Mouse (Mus musculus): ENCODE measurements around the gene Naxe.
A peak's percentile ranks its signal among the peaks of the same experiment; 100 is the strongest.

Gene Naxe

DNA sequence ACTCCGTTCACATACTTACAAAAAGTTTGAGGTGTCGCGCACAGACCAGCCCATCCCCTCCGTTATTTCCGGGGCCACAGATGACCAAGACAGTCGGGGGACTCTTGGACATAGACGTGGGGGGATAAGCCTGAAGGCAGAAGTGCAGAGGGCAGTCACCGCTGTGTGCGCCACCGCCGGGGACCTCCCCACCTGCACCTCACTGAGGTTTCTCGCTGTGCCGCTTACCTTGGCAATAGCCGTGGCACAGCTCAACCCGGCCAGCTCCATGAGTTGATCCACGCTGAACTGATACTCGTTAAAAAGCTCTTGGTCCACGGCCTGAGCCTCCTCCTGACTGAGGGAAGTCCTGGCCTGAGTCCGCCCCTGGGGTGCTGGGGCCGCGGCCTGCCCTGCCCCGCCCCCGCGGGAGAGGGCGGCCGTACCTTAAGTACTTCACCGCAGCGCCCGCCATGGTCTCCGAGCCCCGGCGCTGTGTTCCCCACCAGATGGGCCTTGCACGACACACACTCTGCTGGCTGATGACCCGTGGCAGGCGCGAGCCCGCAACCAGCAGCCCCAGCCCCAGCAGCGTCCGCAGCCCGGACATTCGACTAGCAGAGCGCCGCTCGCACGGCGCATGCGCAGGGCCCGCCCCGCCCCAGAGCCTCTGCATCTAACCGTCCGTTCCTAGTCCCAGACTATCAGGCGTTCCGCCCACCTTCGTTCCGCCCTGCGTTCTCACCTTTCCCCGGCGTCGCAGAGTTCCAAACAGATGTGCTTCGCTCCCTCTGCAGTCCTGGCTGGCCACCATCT lies at the start of gene Naxe:
Naxe (minus strand) TSS at position 594 of the 795 bp plus-strand sequence.
- peak; percentile 84 for DNase-seq (ENCODE audit: extremely low read depth, low read depth)

- DNase-seq (ENCODE audit: extremely low read depth, low read depth) = no peak
Measured at GRCm38 (mm10) chr3:88106126-88106525, 47.8 kb upstream of the Naxe start.

DNA sequence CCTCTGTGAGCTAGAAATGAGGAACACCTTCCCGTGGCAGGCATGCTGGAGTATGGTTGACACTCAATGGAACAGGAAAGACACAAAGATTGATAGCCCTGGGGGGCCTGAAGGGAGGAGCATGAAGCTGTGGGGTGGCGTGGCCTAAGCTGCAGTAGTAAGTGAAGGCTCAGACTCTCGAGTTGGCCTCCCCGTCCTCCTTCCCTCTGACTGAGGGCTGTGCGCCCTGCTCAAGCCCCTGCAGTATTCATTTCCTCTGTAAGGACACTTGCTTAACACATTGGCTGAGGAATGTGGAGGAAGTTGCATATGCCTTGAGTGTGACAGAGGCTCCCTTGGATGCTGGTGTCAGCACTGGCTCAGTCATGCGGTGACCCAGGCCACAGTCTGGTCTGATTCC lies 44.3 kb upstream of the Naxe start:
- DNase-seq (ENCODE audit: extremely low read depth, low read depth) = no peak

DNA sequence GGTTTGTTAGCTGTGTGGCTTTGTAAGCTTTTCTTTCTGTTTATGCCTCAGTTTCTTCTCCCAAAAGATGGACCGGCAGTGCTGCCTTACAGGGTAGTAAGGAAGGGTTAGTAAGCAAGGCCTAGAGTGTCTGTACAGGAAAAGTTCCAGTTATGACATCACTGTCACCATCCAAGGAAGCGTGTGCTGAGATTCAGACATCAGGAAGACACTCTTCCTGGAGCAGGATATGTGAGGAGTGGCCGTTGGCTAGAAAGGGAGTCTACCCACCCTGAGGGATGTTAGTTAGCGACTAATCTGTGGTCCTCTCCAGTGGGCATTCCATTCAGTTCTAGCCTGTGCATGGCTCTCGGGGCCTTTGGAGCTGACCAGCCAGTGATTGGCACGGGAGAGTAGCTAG lies 43.9 kb upstream of the Naxe start:
- DNase-seq (ENCODE audit: extremely low read depth, low read depth) = no peak

DNA sequence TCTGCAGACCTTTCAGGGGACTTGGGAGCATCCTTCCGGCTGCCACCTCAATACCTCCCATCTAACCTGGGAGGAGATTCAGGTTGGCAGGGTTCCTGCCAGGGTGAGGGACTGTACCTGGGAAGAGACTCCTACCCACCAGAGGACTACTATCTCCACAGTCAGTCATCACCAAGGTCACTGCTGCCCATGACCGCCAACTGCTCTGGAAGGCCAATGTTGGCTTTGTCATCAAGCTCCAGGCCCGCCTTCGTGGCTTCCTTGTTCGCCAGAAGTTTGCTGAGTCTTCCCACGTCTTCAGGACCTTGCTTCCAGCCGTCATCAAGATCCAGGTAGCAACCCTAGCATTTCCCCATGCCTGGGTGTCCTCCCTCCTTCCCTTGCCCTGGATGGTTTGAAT lies 43.4 kb upstream of the Naxe start:
- no peak for DNase-seq (ENCODE audit: extremely low read depth, low read depth)

GRCm38 (mm10) chr3:88100251-88100650 lies 42.0 kb upstream of the Naxe start:
- no peak for DNase-seq (ENCODE audit: extremely low read depth, low read depth)

GRCm38 (mm10) chr3:88097666-88098065 lies 39.4 kb upstream of the Naxe start:
- DNase-seq (ENCODE audit: extremely low read depth, low read depth) = no peak

- DNase-seq (ENCODE audit: extremely low read depth, low read depth) = no peak
Measured at GRCm38 (mm10) chr3:88094126-88094525, 35.8 kb upstream of the Naxe start.

- no peak for DNase-seq (ENCODE audit: extremely low read depth, low read depth)
Measured at GRCm38 (mm10) chr3:88090616-88091015, 32.3 kb upstream of the Naxe start.

- no peak for DNase-seq (ENCODE audit: extremely low read depth, low read depth)
Measured at GRCm38 (mm10) chr3:88090106-88090505, 31.8 kb upstream of the Naxe start.

DNA sequence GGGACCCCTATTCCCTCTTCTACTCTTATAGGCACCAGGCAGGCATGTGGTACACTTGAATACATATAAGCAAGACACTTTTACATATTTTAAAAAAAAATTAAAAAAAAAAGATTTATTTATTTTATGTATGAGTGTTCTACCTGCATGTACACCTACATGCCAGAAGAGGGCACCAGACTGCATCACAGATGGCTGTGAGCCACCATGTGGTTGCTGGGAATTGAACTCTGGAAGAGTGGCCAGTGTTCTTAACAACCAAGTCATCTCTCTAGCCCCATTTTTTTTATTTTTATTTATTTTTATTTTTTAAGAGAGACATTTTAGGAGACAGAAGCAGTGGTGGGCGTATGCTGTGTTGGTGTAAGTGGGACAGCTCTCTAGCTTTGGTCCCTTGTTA lies 29.4 kb upstream of the Naxe start:
- DNase-seq (ENCODE audit: extremely low read depth, low read depth) = peak; percentile 34

DNA sequence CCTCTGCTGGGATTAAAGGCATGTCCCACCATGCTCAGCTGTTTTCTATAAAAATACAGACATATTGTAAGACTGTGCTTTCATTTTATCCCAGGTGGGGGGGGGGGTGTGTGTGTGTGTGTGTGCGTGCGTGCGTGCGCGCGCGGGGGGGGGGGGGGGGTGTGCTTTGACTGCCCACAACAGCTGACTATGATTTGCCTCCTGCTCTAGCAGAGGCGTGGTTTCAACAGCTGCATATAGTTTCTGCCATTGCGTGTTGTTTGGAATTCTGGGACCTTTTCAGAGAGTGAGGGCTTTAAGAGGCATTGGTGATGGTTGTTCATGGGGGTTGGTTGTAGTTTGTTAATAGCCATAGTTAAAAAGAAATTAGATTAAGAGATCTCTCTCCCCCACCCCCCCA lies 27.2 kb upstream of the Naxe start:
- DNase-seq (ENCODE audit: extremely low read depth, low read depth) = no peak

- no peak for DNase-seq (ENCODE audit: extremely low read depth, low read depth)
Measured at GRCm38 (mm10) chr3:88084001-88084400, 25.7 kb upstream of the Naxe start.

GRCm38 (mm10) chr3:88082663-88083062 lies 24.4 kb upstream of the Naxe start:
- DNase-seq (ENCODE audit: extremely low read depth, low read depth) = peak; percentile 55

GRCm38 (mm10) chr3:88082224-88082618 lies 23.9 kb upstream of the Naxe start:
- DNase-seq (ENCODE audit: extremely low read depth, low read depth) = no peak

GRCm38 (mm10) chr3:88081345-88082223 lies 23.3 kb upstream of the Naxe start, which contains the start of gene Iqgap3:
Iqgap3 (plus strand) TSS chr3:88081971.
- DNase-seq (ENCODE audit: extremely low read depth, low read depth) = peak; percentile 84

GRCm38 (mm10) chr3:88078204-88078603 lies 19.9 kb upstream of the Naxe start, which contains the start of gene Ttc24:
Ttc24 (minus strand) TSS chr3:88078304.
- no peak for DNase-seq (ENCODE audit: extremely low read depth, low read depth)

DNA sequence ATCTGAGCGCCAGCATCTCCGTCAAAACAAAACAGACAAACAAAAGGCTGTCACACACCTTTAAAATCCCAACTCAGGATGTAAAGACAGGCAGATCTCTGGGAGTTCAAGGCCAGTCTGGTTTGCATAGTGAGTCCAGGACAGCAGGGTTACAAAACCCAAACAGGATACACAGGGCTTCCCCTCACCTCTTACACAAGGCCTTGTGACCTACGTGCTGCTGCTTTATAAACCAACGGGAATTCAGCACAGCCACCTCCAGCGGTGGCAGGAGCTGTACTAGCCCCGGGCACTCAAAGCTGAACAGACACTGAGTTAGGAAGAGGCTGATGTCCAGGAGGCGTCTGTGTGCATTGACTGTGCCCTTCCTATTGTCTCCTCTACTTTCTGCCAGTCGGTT lies 19.1 kb upstream of the Naxe start:
- DNase-seq (ENCODE audit: extremely low read depth, low read depth) = no peak

DNA sequence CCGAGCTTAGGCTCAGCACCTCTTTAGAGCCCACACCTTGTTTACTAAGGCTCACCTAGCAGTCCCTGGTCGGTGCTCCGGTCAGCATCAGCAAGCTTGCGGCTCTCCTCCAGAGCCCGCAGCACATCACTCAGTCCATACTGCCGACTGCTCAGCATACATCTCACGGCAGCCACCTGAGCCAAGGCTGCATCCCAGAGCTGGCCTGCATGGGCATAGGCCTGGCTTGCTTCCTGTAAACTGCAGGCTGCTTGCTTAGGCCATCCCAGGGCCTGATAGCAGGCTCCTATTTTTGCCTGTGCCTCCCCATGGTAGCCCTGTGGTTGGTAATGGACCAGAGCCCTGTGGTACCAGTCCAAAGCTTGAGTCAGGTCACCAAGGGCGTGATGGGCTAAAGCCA lies 16.5 kb upstream of the Naxe start:
- DNase-seq (ENCODE audit: extremely low read depth, low read depth) = no peak

- DNase-seq (ENCODE audit: extremely low read depth, low read depth) = no peak
Measured at GRCm38 (mm10) chr3:88074351-88074750, 16.1 kb upstream of the Naxe start.

DNA sequence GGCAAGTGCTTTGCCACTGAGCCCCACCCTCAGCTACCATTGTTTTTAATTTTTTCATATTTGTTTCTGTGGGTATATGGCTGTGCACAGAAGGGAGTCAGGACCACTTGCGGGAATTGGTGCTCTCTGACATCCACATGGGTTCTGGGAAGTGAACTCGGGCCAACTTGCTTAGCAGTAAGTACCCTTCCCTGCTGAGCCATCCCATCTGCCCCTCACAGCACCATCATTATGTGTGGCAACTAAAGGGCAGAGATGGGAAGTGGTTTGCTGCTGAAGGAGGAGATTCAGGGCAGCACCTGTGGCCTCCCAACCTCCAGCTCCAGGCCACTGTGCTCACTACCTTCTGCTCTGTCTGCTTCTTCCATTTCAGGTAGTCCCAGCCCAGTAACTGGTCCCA lies 15.3 kb upstream of the Naxe start:
- no peak for DNase-seq (ENCODE audit: extremely low read depth, low read depth)

DNA sequence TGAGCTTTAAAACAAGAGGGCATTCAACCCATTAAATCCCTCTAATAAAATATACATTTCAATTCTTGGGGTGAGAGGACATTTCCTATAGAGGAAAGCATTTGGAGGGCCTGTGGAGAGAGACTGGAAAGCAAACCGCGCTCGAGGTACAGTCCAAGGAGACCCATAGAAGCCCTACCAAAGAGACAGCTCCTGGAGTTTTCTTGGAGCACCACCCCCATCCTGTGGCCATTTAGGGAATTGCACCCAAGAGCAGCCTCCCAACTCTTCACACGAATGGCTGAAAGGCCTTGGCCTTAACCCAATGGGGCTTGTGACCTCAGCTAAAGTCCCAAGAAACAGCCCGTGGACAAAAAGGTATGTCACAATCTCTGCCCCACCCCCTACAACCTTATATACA lies 13.5 kb upstream of the Naxe start:
- peak; percentile 67 for DNase-seq (ENCODE audit: extremely low read depth, low read depth)

All from MEL-GATA-1-ER (cell line).